Mouse (Mus musculus) ES-E14 (cell line): ENCODE results near the gene Per3. TPM values are rescaled to one million over a fixed set of nuclear protein-coding genes. Genes with fewer than 3 reads are reported as not detected.

Source experiments
- DNase-seq: peaks from one replicate; pipeline ENCODE4 v3.0.0-alpha.2; 2013; ENCODE audit warnings: low read depth, low spot score
- H3K27ac ChIP-seq: 2 replicates; pipeline ENCODE4 v1.5.1; 2012; ENCODE audit warnings: low read depth, mild to moderate bottlenecking, low read length, moderate library complexity, mixed read lengths; ENCODE audit not compliant: poor library complexity, insufficient read depth, severe bottlenecking
- H3K36me3 ChIP-seq: 2 replicates; pipeline ENCODE4 v1.6.1; 2012; ENCODE audit warnings: mild to moderate bottlenecking, low read length, moderate library complexity, mixed read lengths; ENCODE audit not compliant: control insufficient read depth, poor library complexity, insufficient read depth, severe bottlenecking
- H3K4me1 ChIP-seq, 2 experiments: fragments of 150-350 bp in 1 of 2; sonication (generic) in 1 of 2; 2 replicates each; pipeline ENCODE4 v1.6.1; 2012; ENCODE audit warnings: low read length in 2 of 2, mild to moderate bottlenecking in 1 of 2, mixed read lengths in 1 of 2; ENCODE audit not compliant: control insufficient read depth in 2 of 2, insufficient read depth in 2 of 2, poor library complexity in 1 of 2
- H3K4me3 ChIP-seq, 2 experiments: fragments of 150-350 bp in 1 of 2; sonication (generic) in 1 of 2; 2 replicates each; pipeline ENCODE4 v1.5.1; 2012; ENCODE audit warnings: low read length in 2 of 2, low read depth in 1 of 2, mild to moderate bottlenecking in 1 of 2, mixed read lengths in 1 of 2; ENCODE audit not compliant: insufficient read depth in 1 of 2, poor library complexity in 1 of 2, severe bottlenecking in 1 of 2
- H3K9ac ChIP-seq: 2 replicates; pipeline ENCODE4 v1.6.1; 2012; ENCODE audit warnings: low read depth, mild to moderate bottlenecking, low read length, mixed read lengths; ENCODE audit not compliant: poor library complexity, insufficient read depth, severe bottlenecking
- H3K9me3 ChIP-seq: fragments of 150-350 bp; sonication (generic); 2 replicates; pipeline ENCODE4 v1.6.1; 2012; ENCODE audit warnings: low read depth, mild to moderate bottlenecking, low read length; ENCODE audit not compliant: control insufficient read depth, insufficient read depth
- CHD2 ChIP-seq: IDR thresholded peaks from 2 replicates; pipeline ENCODE4 v1.6.1; 2014; ENCODE audit warnings: mild to moderate bottlenecking, low read depth, low read length, inconsistent platforms
- HCFC1 ChIP-seq: IDR thresholded peaks from 2 replicates; pipeline ENCODE4 v1.6.1; 2012; ENCODE audit warnings: low read length, inconsistent platforms, borderline replicate concordance; ENCODE audit not compliant: insufficient read depth
- MAFK ChIP-seq: IDR thresholded peaks from 2 replicates; pipeline ENCODE4 v1.6.1; 2014; ENCODE audit warnings: mild to moderate bottlenecking, low read depth, low read length, inconsistent platforms; ENCODE audit not compliant: insufficient read depth
- ZC3H11A ChIP-seq: IDR thresholded peaks from 2 replicates; pipeline ENCODE4 v1.6.1; 2012; ENCODE audit warnings: low read depth, mild to moderate bottlenecking, inconsistent platforms, low read length, borderline replicate concordance
- ZNF384 ChIP-seq: IDR thresholded peaks from 2 replicates; pipeline ENCODE4 v1.6.1; 2012; ENCODE audit warnings: low read depth, low read length, inconsistent platforms
- in situ Hi-C, 2 experiments: fragments of 600-800 bp; cut with MboI; formaldehyde crosslinking; loops; one replicate each; pipeline ENCODE4 v1.15.1; 2025; ENCODE audit warnings: low sequenced_read_pairs in 2 of 2, inconsistent platforms in 1 of 2; ENCODE audit not compliant: unreplicated experiment in 2 of 2
- total RNA-seq: library from RNA; depleted of rRNA; stranded (reverse); fragments of 300-350 nt; gene quantifications from 2 replicates; pipeline ENCODE4 v1.2.3, GENCODE M21; 2012

The Per3 gene
- total RNA-seq, 1 experiment = 2.4 TPM

DNA sequence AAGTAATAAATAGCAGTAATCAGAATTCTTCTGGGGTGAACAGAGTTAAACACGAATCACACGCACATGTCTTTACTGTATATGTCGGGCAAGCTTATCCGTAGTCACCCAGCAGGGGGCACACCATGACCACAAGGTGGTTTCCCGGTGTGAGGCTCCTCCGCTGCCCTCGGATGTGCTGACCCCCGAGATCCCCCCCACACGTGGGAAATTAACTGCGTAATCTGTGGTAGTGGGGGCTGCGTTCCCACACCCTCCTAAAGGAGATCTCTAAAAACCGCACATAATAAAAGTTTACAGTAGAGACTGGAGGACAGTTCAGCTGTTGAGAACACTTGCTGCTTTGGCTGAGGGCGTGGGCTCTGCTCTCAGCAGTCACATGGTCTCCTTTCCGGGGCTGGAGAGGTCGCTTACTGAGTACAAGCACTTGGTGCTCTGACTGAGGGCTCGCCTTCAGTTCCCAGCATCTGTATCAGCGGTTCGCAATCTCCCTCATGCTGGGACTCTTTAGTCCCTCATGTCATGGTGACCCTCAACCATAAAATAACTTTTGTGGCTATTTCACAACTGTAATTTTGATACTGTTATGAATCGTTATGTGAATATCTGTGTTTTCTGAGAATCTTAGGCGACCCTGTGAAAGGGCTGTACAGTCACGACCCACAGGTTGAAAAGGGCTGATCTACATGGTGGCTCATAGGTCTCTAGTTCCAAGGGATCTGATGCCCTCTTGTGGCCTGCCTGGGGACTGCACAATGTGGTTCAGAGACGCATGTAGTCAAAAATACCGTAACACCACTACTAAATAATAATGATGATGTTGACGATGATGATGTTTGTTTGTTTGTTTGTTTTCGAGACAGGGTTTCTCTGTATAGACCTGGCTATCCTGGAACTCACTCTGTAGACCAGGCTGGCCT is 79.6 kb downstream of the Per3 start:
- Histone ChIP-seq H3K36me3 (no peaks in the 10 kb centered on the region), H3K4me1 (peaks cover 0 to 4% of the 10 kb centered on the region in 2 experiments; a peak in 2 of 4 replicates), H3K4me3 (peak overlapping the region; percentile 47 to 50), H3K27ac (no peak overlapping the region), H3K9me3 (no peaks in the 10 kb centered on the region), H3K9ac (peak overlapping the region; percentile 38; the same call in 1 of the 2 replicates)
- in situ Hi-C loops = loop anchor here in 1 of 2 experiments (10.0 kb wide), 1 partner anchor 180 kb away; no protein-coding TSS in a partner anchor
- peak; percentile 91 for DNase-seq
- TF ChIP-seq ZNF384 (no peak), ZC3H11A (peak; percentile 36; the same call in 1 of the 2 replicates)

DNA sequence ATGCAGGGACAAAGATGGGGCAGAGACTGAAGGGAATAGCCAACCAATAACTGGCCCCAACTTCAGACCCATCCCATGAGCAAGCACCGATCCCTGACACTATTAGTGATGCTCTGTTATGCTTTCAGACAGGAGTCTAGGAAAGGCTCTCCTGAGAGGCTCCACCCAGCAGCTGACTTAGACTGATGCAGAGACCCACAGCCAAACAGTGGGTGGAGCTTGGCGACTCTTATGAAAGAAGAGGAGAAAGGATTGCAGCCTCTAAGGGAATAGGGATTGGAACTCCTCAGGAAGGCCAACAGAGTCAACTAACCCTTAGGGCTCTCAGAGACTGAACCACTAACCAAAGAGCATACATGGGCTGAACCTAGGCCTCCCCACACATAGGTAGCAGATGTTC is 80.8 kb downstream of the Per3 start:
- H3K36me3 ChIP-seq = no peaks in the 10 kb centered on the region
- no peak overlapping the region for H3K4me3 ChIP-seq
- H3K9me3 ChIP-seq = no peaks in the 10 kb centered on the region
- TF ChIP-seq MAFK = no peak
- in situ Hi-C loops = loop anchor here in 1 of 2 experiments (10.0 kb wide), 1 partner anchor 181 kb away; no protein-coding TSS in a partner anchor
- H3K9ac ChIP-seq = no peak overlapping the region
- no peak overlapping the region for H3K27ac ChIP-seq
- H3K4me1 ChIP-seq = peaks cover 0 to 4% of the 10 kb centered on the region in 2 experiments; a peak in 2 of 4 replicates
- no peak for DNase-seq

DNA sequence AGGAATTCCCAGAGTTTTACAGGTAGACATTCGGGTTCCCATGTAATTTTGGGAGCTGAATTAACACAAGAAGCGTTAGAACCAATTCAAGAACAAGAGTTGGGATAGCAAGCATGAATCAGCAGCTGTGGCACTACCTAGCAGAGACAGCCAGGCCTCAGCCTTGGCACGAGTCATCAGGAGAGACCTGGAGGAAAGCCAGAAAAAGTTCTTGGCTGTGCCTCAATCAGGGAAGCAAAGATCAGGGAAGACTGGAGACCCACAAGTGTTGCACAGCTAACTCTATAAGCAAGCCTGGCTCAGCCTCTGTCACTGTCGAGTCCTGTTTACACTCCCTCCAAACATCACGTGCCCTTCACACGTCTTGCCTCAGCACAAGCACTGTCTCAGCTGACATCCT is 82.2 kb downstream of the Per3 start:
- in situ Hi-C loops = loop anchor here in 1 of 2 experiments (10.0 kb wide), 1 partner anchor 183 kb away; no protein-coding TSS in a partner anchor
- Histone ChIP-seq H3K4me3 (no peak overlapping the region), H3K9ac (no peak overlapping the region), H3K9me3 (no peaks in the 10 kb centered on the region), H3K27ac (no peak overlapping the region), H3K4me1 (peaks cover 0 to 4% of the 10 kb centered on the region in 2 experiments; a peak in 2 of 4 replicates), H3K36me3 (no peaks in the 10 kb centered on the region)
- TF ChIP-seq ZC3H11A = no peak
- no peak for TF ChIP-seq CHD2
- no peak for TF ChIP-seq MAFK
- no peak for TF ChIP-seq HCFC1
- TF ChIP-seq ZNF384 = no peak
- no peak for DNase-seq

DNA sequence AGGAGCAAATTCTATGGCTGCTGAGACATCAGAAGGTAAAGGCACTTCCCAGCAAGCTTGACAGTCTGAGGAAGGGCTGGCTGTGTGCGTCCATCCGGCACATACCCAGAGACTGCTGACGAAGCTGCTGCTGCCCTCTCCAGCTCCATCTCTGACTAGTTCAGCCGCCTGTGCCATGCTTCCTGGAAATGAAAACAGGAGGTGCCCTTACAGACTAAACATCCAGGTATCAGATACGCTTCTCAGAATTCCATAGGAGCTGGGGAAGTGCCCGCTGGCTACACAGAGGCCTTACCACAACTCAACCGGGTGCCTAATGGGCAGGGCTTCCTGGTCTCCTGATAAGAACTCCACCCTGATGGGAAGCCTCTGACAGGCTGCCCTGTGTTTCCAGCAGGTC is 85.9 kb downstream of the Per3 start:
- no peaks in the 10 kb centered on the region for H3K9me3 ChIP-seq
- no peaks in the 10 kb centered on the region for H3K36me3 ChIP-seq
- in situ Hi-C loops = no loop called here
- no peak overlapping the region for H3K27ac ChIP-seq
- H3K9ac ChIP-seq = no peak overlapping the region
- no peak for DNase-seq
- peaks cover 2 to 4% of the 10 kb centered on the region in 2 experiments; a peak in 2 of 4 replicates for H3K4me1 ChIP-seq
- no peak overlapping the region for H3K4me3 ChIP-seq
- TF ChIP-seq MAFK = no peak
- no peak for TF ChIP-seq ZC3H11A
- no peak for TF ChIP-seq CHD2
- no peak for TF ChIP-seq HCFC1
- TF ChIP-seq ZNF384 = no peak
